In genomic region chr2:181084997-181085396, GRCm38 (mm10) we compare ENCODE assay signal across 25 mouse cellular contexts. TPM values are rescaled to one million over a fixed set of nuclear protein-coding genes. Genes with fewer than 3 reads are reported as not detected.
A peak's percentile ranks its signal among the peaks of the same experiment; 100 is the strongest.
DNase-seq lines count a peak whose midpoint lies in the region; ATAC-seq and TF ChIP-seq lines count a peak whose summit lies in the region.
"Had no signal": no experiment of that assay in that cellular context is flagged by ENCODE, and none has a peak within 500 bp of the region (broad histone marks: within the 10 kb centered on the region; RNA-seq: fewer than 3 reads in every experiment).

No protein-coding gene starts in this region.

- peaks cover 10% of the 10 kb centered on the region; the same call in 1 of the 2 replicates for H3K36me3 ChIP-seq in hindbrain, postnatal 0 days (ENCODE audit: insufficient read depth, low read length)
- peaks cover 72% of the 10 kb centered on the region for H3K36me3 ChIP-seq in hindbrain, embryonic 14.5 days (replicated peaks; ENCODE audit: control insufficient read depth, insufficient read depth)
- H3K36me3 ChIP-seq in lung, embryonic 14.5 days (ENCODE audit: insufficient read depth) = no peaks in the 10 kb centered on the region
- H3K36me3 ChIP-seq: embryonic facial prominence, embryonic 10.5 days; embryonic facial prominence, embryonic 15.5 days; heart, embryonic 10.5 days; heart, embryonic 15.5 days had no signal

- H3K4me2 ChIP-seq in hindbrain, postnatal 0 days (ENCODE audit: low read depth, low read length) = no peak overlapping the region
- no peak overlapping the region for H3K4me2 ChIP-seq in hindbrain, embryonic 14.5 days (replicated peaks)
- no peak overlapping the region for H3K4me2 ChIP-seq in lung, embryonic 14.5 days
- H3K4me2 ChIP-seq: embryonic facial prominence, embryonic 15.5 days; forebrain, embryonic 13.5 days; heart, embryonic 15.5 days; hindbrain, embryonic 15.5 days; midbrain, embryonic 15.5 days had no signal

- peak; percentile 58 for TF ChIP-seq CTCF in hindbrain, postnatal 0 days (IDR thresholded peaks at IDR 0.05; ENCODE audit: low read depth)
- TF ChIP-seq CTCF in lung, embryonic 14.5 days (IDR thresholded peaks at IDR 0.05; ENCODE audit: low read depth) = 0 out of 2 replicates have a peak, but pooled peaks have one; percentile 20

- 64% methylated on average over 8 of the region's 8 CpGs for WGBS in hindbrain, postnatal 0 days
- WGBS in hindbrain, embryonic 14.5 days = 61% methylated on average over 8 of the region's 8 CpGs
- WGBS in lung, embryonic 14.5 days = 55% methylated on average over 8 of the region's 8 CpGs

- H3K4me1 ChIP-seq in hindbrain, postnatal 0 days (ENCODE audit: insufficient read depth, low read length) = no peaks in the 10 kb centered on the region
- no peaks in the 10 kb centered on the region for H3K4me1 ChIP-seq in hindbrain, embryonic 14.5 days (replicated peaks; ENCODE audit: control insufficient read depth, insufficient read depth, low read length)
- H3K4me1 ChIP-seq in lung, embryonic 14.5 days (ENCODE audit: insufficient read depth) = no peaks in the 10 kb centered on the region
- H3K4me1 ChIP-seq: forebrain, embryonic 13.5 days; hindbrain, embryonic 15.5 days; midbrain, embryonic 15.5 days had no signal

- no peak overlapping the region for H3K27ac ChIP-seq in hindbrain, postnatal 0 days
- no peak overlapping the region for H3K27ac ChIP-seq in hindbrain, embryonic 14.5 days
- no peak overlapping the region for H3K27ac ChIP-seq in lung, embryonic 14.5 days (ENCODE audit: low read depth)
- H3K27ac ChIP-seq: embryonic facial prominence, embryonic 10.5 days; embryonic facial prominence, embryonic 15.5 days; forebrain, embryonic 13.5 days; heart, embryonic 10.5 days; heart, embryonic 15.5 days; hindbrain, embryonic 15.5 days; midbrain, embryonic 15.5 days had no signal

- no peaks in the 10 kb centered on the region for H3K27me3 ChIP-seq in hindbrain, postnatal 0 days (ENCODE audit: insufficient read depth, low read length)
- no peaks in the 10 kb centered on the region for H3K27me3 ChIP-seq in hindbrain, embryonic 14.5 days (ENCODE audit: control insufficient read depth, insufficient read depth, low read length)
- H3K27me3 ChIP-seq in lung, embryonic 14.5 days (ENCODE audit: insufficient read depth, low read length) = no peaks in the 10 kb centered on the region; the same call in 1 of the 2 replicates
- H3K27me3 ChIP-seq: embryonic facial prominence, embryonic 15.5 days; forebrain, embryonic 13.5 days; hindbrain, embryonic 15.5 days; midbrain, embryonic 15.5 days had no signal

- no peak overlapping the region for H3K4me3 ChIP-seq in hindbrain, postnatal 0 days (ENCODE audit: low read length)
- H3K4me3 ChIP-seq in hindbrain, embryonic 14.5 days (replicated peaks; ENCODE audit: low read length) = no peak overlapping the region
- no peak overlapping the region for H3K4me3 ChIP-seq in lung, embryonic 14.5 days (ENCODE audit: low read depth, low read length)
- H3K4me3 ChIP-seq: embryonic facial prominence, embryonic 10.5 days; embryonic facial prominence, embryonic 15.5 days; forebrain, embryonic 13.5 days; heart, embryonic 10.5 days; heart, embryonic 15.5 days; hindbrain, embryonic 15.5 days; midbrain, embryonic 15.5 days had no signal

- no peak for DNase-seq in hindbrain, postnatal 0 days (ENCODE audit: low spot score)
- no peak for DNase-seq in hindbrain, embryonic 14.5 days (ENCODE audit: low spot score)
- DNase-seq in lung, embryonic 14.5 days = no peak
- DNase-seq in lung, postnatal 25 days (ENCODE audit: low spot score) = no peak
- peak; percentile 13 for DNase-seq in R1 (ENCODE audit: low read depth, low spot score)
- DNase-seq in spleen, postnatal 14 days (ENCODE audit: low spot score in 2 of 2) = no peak
- DNase-seq: adrenal gland, postnatal 14 days; B cell, adult 2 months; cerebellum, adult 8-10 months; heart, postnatal 36 days; kidney, adult 9 months; kidney, postnatal 10 days; layer of hippocampus, adult 9-11 months; lung, adult 18-20 months; lung, postnatal 10 days had no signal

- no peak; the same call in 1 of the 2 replicates for ATAC-seq in hindbrain, postnatal 0 days
- no peak for ATAC-seq in hindbrain, embryonic 14.5 days (ENCODE audit: low FRiP score)
- ATAC-seq in lung, embryonic 14.5 days (ENCODE audit: insufficient read depth) = no peak
- ATAC-seq: forebrain, embryonic 13.5 days; midbrain, embryonic 15.5 days had no signal

- H3K9ac ChIP-seq in hindbrain, postnatal 0 days (replicated peaks; ENCODE audit: low read length) = no peak overlapping the region
- H3K9ac ChIP-seq in hindbrain, embryonic 14.5 days = no peak overlapping the region
- H3K9ac ChIP-seq in lung, embryonic 14.5 days = no peak overlapping the region
- H3K9ac ChIP-seq: embryonic facial prominence, embryonic 15.5 days; forebrain, embryonic 13.5 days; heart, embryonic 15.5 days; hindbrain, embryonic 15.5 days; midbrain, embryonic 15.5 days had no signal

- H3K9me3 ChIP-seq in hindbrain, postnatal 0 days (ENCODE audit: low read length) = no peaks in the 10 kb centered on the region
- H3K9me3 ChIP-seq in hindbrain, embryonic 14.5 days (ENCODE audit: control insufficient read depth, low read length) = no peaks in the 10 kb centered on the region
- H3K9me3 ChIP-seq in lung, embryonic 14.5 days (ENCODE audit: low read depth, low read length) = no peaks in the 10 kb centered on the region
- H3K9me3 ChIP-seq: embryonic facial prominence, embryonic 10.5 days; embryonic facial prominence, embryonic 15.5 days; forebrain, embryonic 13.5 days; heart, embryonic 10.5 days; heart, embryonic 15.5 days; hindbrain, embryonic 15.5 days; midbrain, embryonic 15.5 days had no signal

RNA-seq across cellular contexts. Expression of gene Chrna4, which starts 41.7 kb away (rescaled TPM):
- 50.5 and 52.7 TPM in 2 replicates for total RNA-seq in hindbrain, postnatal 0 days (2014; rRNA removed)
- polyA plus RNA-seq in hindbrain, postnatal 0 days (2015; fragmentation: Nextera tagmentation; extraction: Ambion mirVana) = 35.2 and 41.4 TPM in 2 replicates
- polyA plus RNA-seq in hindbrain, embryonic 14.5 days (2014; fragmentation: Nextera tagmentation; extraction: Ambion mirVana) = 50.6 and 59.1 TPM in 2 replicates
- 0.55 and 1.3 TPM in 2 replicates for polyA plus RNA-seq in lung, embryonic 14.5 days (2014; fragmentation: Nextera tagmentation; extraction: Ambion mirVana)
- total RNA-seq: granulocyte monocyte progenitor cell, adult 5-6 weeks; heart, postnatal 36 days; neutrophil, adult 5-6 weeks had no signal

RNA-seq across cellular contexts. Expression of gene Kcnq2, which starts 50.1 kb away (rescaled TPM):
- total RNA-seq in hindbrain, postnatal 0 days (2014; rRNA removed) = 128 and 142 TPM in 2 replicates
- 32.3 and 34.6 TPM in 2 replicates for polyA plus RNA-seq in hindbrain, postnatal 0 days (2015; fragmentation: Nextera tagmentation; extraction: Ambion mirVana)
- polyA plus RNA-seq in hindbrain, embryonic 14.5 days (2014; fragmentation: Nextera tagmentation; extraction: Ambion mirVana) = 54.2 and 55.9 TPM in 2 replicates
- polyA plus RNA-seq in lung, embryonic 14.5 days (2014; fragmentation: Nextera tagmentation; extraction: Ambion mirVana) = 0.05 TPM in 2 replicates
- total RNA-seq: granulocyte monocyte progenitor cell, adult 5-6 weeks; heart, postnatal 36 days; liver, adult 2 months; neutrophil, adult 5-6 weeks had no signal
- polyA plus RNA-seq: liver, adult 2 months had no signal

Comparison
In these comparisons a context has a peak if more than half of its experiments do, and no peak if none do; other contexts are left out.
1. RNA of gene Chrna4, which starts 41.7 kb away (polyA plus RNA-seq): 50.6 to 59.1 TPM in hindbrain, embryonic 14.5 days and 35.2 to 41.4 TPM in hindbrain, postnatal 0 days; 0.55 to 1.3 TPM in lung, embryonic 14.5 days; every median in the first group is over 10 times any median in the second.
2. RNA of gene Kcnq2, which starts 50.1 kb away (polyA plus RNA-seq): 54.2 to 55.9 TPM in hindbrain, embryonic 14.5 days and 32.3 to 34.6 TPM in hindbrain, postnatal 0 days; 0.05 TPM in lung, embryonic 14.5 days; every median in the first group is over 10 times any median in the second.